Mouse (Mus musculus) kidney, embryonic 15.5 days (tissue): ENCODE data around the gene Oas3. TPM values are rescaled to one million over a fixed set of nuclear protein-coding genes. Genes with fewer than 3 reads are reported as not detected.
A peak's percentile ranks its signal among the peaks of the same experiment; 100 is the strongest.

Experiments used
- ATAC-seq: fragments of 200-750 bp; cut with Nextera tagmentation; replicated peaks from 2 replicates; pipeline ENCODE4 v1.8.0; 2017; ENCODE audit warnings: moderate TSS enrichment; ENCODE audit not compliant: low FRiP score
- H3K27ac ChIP-seq: fragments of 300-500 bp; sonication (generic); 2 replicates; pipeline ENCODE4 v1.5.1; 2015; ENCODE audit warnings: mild to moderate bottlenecking, inconsistent platforms
- H3K27me3 ChIP-seq: fragments of 300-500 bp; sonication (generic); 2 replicates; pipeline ENCODE4 v1.6.1; 2015; ENCODE audit warnings: inconsistent platforms
- H3K36me3 ChIP-seq: fragments of 300-500 bp; sonication (generic); 2 replicates; pipeline ENCODE4 v1.6.1; 2015; ENCODE audit warnings: inconsistent platforms
- H3K4me1 ChIP-seq: fragments of 300-500 bp; sonication (generic); 2 replicates; pipeline ENCODE4 v1.6.1; 2015; ENCODE audit warnings: inconsistent platforms
- H3K4me2 ChIP-seq: fragments of 300-500 bp; sonication (generic); 2 replicates; pipeline ENCODE4 v1.6.1; 2015; ENCODE audit warnings: moderate library complexity, mild to moderate bottlenecking, inconsistent platforms
- H3K4me3 ChIP-seq: fragments of 300-500 bp; sonication (generic); replicated peaks from 2 replicates; pipeline ENCODE4 v1.5.1; 2015; ENCODE audit warnings: mild to moderate bottlenecking, inconsistent platforms
- H3K9ac ChIP-seq: fragments of 300-500 bp; sonication (generic); 2 replicates; pipeline ENCODE4 v1.6.1; 2015; ENCODE audit warnings: mild to moderate bottlenecking, inconsistent platforms
- H3K9me3 ChIP-seq: fragments of 300-500 bp; sonication (generic); replicated peaks from 2 replicates; pipeline ENCODE4 v1.6.1; 2016; ENCODE audit warnings: inconsistent platforms
- WGBS: fragments of 180-500 bp; shearing (Covaris S2); methylation state at CpG from one replicate; pipeline ENCODE4 v1.1.7; 2015; ENCODE audit warnings: mixed read lengths; 5-methylcytosine and 5-hydroxymethylcytosine counted together
- polyA plus RNA-seq: library from polyadenylated mRNA; unstranded; fragments of >200 nt; fragmentation: Nextera tagmentation; extraction: Ambion mirVana; gene quantifications from 2 replicates; pipeline ENCODE4 v1.2.1, GENCODE M21; 2015

Oas3 gene
- polyA plus RNA-seq, 1 experiment from 2014 or later = 0.18 TPM

DNA sequence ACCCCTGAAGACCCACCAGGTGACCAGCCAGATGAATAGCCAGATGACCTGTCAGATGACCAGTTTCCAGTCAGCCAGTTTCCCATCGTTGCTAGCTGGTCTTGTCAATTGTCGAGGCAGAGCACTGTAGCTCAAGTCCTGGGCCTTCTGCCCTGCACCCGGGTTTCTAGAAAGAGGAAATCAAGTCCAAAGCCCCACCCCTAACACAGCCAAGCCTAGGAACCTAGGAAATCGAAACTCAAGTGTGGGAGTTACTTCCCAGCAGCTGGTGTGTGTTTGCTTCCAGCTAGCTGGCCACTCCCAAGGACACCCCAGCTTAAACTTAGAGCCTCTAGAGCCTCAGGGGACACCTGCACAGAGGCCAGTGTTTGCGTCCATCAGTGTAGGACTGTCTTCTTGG lies 27.8 kb downstream of the Oas3 start, which contains the start of gene Oas2:
Gene Oas2 (minus strand): TSS at position 166 of the 400 bp plus-strand sequence.
- Histone ChIP-seq H3K4me3 (no peak within 1 kb of the TSS), H3K27ac (no peak within 1 kb of the TSS), H3K9ac (no peak within 1 kb of the TSS), H3K27me3 (peaks cover 11% of the 10 kb centered on the region; the same call in 1 of the 2 replicates), H3K9me3 (no peaks in the 10 kb centered on the region), H3K36me3 (no peaks in the 10 kb centered on the region), H3K4me2 (no peak within 1 kb of the TSS), H3K4me1 (no peaks in the 10 kb centered on the region)
- 38% methylated on average over 5 of the region's 5 CpGs for WGBS
- no peak for ATAC-seq

DNA sequence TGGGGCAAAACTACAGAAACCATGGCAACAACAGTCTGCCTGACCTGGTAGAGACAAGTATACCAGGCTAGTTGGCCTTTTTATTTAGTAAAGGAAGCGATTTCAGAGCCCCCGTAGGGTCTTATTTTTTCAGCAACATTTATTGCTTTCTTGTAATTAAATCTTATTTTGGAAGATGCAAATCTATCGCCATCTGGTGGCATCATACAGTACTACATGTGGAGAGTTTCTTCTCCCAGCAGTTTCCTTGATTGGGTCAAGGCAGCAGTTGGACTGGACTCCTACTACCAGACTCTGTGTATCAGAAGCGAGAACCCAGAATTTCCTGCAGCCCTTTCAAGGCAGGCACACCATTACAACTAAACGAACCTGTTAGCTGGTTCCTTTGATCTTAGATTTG lies 31.0 kb downstream of the Oas3 start:
- 2% methylated on average over 5 of the region's 5 CpGs for WGBS

GRCm38 (mm10) chr5:120742125-120742524 lies 35.3 kb downstream of the Oas3 start:
- no peak overlapping the region for H3K4me2 ChIP-seq
- no peaks in the 10 kb centered on the region for H3K36me3 ChIP-seq
- no peak overlapping the region for H3K9ac ChIP-seq
- H3K27me3 ChIP-seq = peaks cover 23% of the 10 kb centered on the region; the same call in 1 of the 2 replicates
- no peak overlapping the region for H3K27ac ChIP-seq
- H3K4me1 ChIP-seq = no peaks in the 10 kb centered on the region
- no peaks in the 10 kb centered on the region for H3K9me3 ChIP-seq
- WGBS = 35% methylated on average over 4 of the region's 4 CpGs
- ATAC-seq = no peak
- no peak overlapping the region for H3K4me3 ChIP-seq

More for the DNA sequence above, 31.0 kb downstream of the Oas3 start:
- no peaks in the 10 kb centered on the region for H3K4me1 ChIP-seq
- ATAC-seq = no peak
- no peak overlapping the region for H3K4me3 ChIP-seq
- peaks cover 21% of the 10 kb centered on the region; the same call in 1 of the 2 replicates for H3K27me3 ChIP-seq
- H3K27ac ChIP-seq = no peak overlapping the region
- H3K9me3 ChIP-seq = no peaks in the 10 kb centered on the region
- H3K4me2 ChIP-seq = no peak overlapping the region
- no peaks in the 10 kb centered on the region for H3K36me3 ChIP-seq
- H3K9ac ChIP-seq = no peak overlapping the region

- no peaks in the 10 kb centered on the region for H3K9me3 ChIP-seq
- WGBS = 74% methylated on average over 14 of the region's 14 CpGs
- peaks cover 7% of the 10 kb centered on the region; the same call in 1 of the 2 replicates for H3K27me3 ChIP-seq
- no peak overlapping the region for H3K27ac ChIP-seq
- no peak overlapping the region for H3K9ac ChIP-seq
- no peak for ATAC-seq
- H3K4me2 ChIP-seq = no peak overlapping the region
- H3K4me1 ChIP-seq = no peaks in the 10 kb centered on the region
- H3K36me3 ChIP-seq = no peaks in the 10 kb centered on the region
- H3K4me3 ChIP-seq = no peak overlapping the region
Observed at GRCm38 (mm10) chr5:120734380-120734990, 43.0 kb downstream of the Oas3 start.

GRCm38 (mm10) chr5:120733696-120734095 lies 43.8 kb downstream of the Oas3 start:
- Histone ChIP-seq H3K36me3 (no peaks in the 10 kb centered on the region), H3K9me3 (no peaks in the 10 kb centered on the region), H3K4me1 (no peaks in the 10 kb centered on the region), H3K27me3 (peaks cover 7% of the 10 kb centered on the region; the same call in 1 of the 2 replicates), H3K27ac (no peak overlapping the region), H3K4me3 (no peak overlapping the region), H3K4me2 (no peak overlapping the region), H3K9ac (no peak overlapping the region)
- WGBS = 90% methylated on average over 3 of the region's 3 CpGs
- no peak for ATAC-seq

- Histone ChIP-seq H3K9ac (no peak overlapping the region), H3K4me1 (no peaks in the 10 kb centered on the region), H3K4me3 (no peak overlapping the region), H3K4me2 (no peak overlapping the region), H3K27me3 (peaks cover 7% of the 10 kb centered on the region; the same call in 1 of the 2 replicates), H3K27ac (no peak overlapping the region), H3K36me3 (no peaks in the 10 kb centered on the region), H3K9me3 (no peaks in the 10 kb centered on the region)
- WGBS = 75% methylated on average over 1 of the region's 1 CpGs
- no peak for ATAC-seq
Observed at GRCm38 (mm10) chr5:120732740-120733139, 44.7 kb downstream of the Oas3 start.

DNA sequence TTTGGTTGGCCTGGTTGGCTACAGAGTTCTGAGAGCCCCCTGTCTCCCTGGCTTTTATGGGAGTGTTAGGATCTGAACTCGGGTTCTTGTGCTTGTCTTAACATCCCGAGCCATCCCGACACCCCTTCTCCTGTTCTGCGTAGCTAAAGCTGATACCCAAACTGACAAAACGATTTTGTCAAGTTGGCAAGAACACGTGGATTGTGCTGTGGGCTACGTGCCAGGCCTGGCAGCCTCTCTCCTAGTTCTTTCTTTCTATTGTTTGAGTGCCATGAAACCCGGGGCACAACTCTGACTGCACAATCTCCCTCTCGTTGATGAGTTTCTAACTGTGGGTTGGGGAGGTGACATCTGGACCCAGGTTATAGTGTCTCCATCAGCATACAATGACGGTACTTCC lies 48.1 kb downstream of the Oas3 start:
- no peak overlapping the region for H3K4me3 ChIP-seq
- no peaks in the 10 kb centered on the region for H3K36me3 ChIP-seq
- H3K4me1 ChIP-seq = no peaks in the 10 kb centered on the region
- WGBS = 83% methylated on average over 10 of the region's 10 CpGs
- no peaks in the 10 kb centered on the region for H3K9me3 ChIP-seq
- H3K9ac ChIP-seq = no peak overlapping the region
- H3K27ac ChIP-seq = no peak overlapping the region
- no peak for ATAC-seq
- H3K27me3 ChIP-seq = peaks cover 4% of the 10 kb centered on the region; the same call in 1 of the 2 replicates
- no peak overlapping the region for H3K4me2 ChIP-seq

GRCm38 (mm10) chr5:120725811-120726455 lies 51.5 kb downstream of the Oas3 start:
- peaks cover under 1% of the 10 kb centered on the region; the same call in 1 of the 2 replicates for H3K27me3 ChIP-seq
- H3K9ac ChIP-seq = no peak overlapping the region
- H3K4me3 ChIP-seq = no peak overlapping the region
- no peak overlapping the region for H3K27ac ChIP-seq
- no peak overlapping the region for H3K4me2 ChIP-seq
- no peaks in the 10 kb centered on the region for H3K36me3 ChIP-seq
- ATAC-seq = no peak
- 57% methylated on average over 12 of the region's 12 CpGs for WGBS
- H3K9me3 ChIP-seq = no peaks in the 10 kb centered on the region
- no peaks in the 10 kb centered on the region for H3K4me1 ChIP-seq

DNA sequence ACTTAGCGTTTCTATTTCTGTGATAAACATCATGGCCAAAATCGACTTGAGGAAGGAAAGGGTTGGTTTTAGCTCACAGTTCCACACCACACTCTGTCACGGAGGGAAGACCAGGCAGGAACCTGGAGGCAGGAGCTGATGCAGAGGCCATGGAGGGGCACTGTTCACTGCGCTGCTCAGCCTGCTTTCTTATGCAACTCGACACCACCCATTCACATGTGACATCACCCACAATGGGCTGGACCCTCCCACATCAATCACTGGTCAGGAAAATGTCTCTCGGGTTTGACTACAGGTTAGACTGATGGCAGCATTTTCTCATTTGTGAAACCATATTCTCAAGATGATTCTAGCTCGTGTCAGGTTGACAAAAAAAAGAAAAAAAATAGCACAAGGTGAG lies 56.5 kb downstream of the Oas3 start:
- H3K4me2 ChIP-seq = no peak overlapping the region
- H3K4me1 ChIP-seq = peaks cover 8% of the 10 kb centered on the region
- no peak overlapping the region for H3K9ac ChIP-seq
- no peak overlapping the region for H3K4me3 ChIP-seq
- ATAC-seq = no peak
- H3K9me3 ChIP-seq = no peaks in the 10 kb centered on the region
- H3K36me3 ChIP-seq = no peaks in the 10 kb centered on the region
- H3K27me3 ChIP-seq = no peaks in the 10 kb centered on the region
- 56% methylated on average over 7 of the region's 7 CpGs for WGBS
- H3K27ac ChIP-seq = no peak overlapping the region

DNA sequence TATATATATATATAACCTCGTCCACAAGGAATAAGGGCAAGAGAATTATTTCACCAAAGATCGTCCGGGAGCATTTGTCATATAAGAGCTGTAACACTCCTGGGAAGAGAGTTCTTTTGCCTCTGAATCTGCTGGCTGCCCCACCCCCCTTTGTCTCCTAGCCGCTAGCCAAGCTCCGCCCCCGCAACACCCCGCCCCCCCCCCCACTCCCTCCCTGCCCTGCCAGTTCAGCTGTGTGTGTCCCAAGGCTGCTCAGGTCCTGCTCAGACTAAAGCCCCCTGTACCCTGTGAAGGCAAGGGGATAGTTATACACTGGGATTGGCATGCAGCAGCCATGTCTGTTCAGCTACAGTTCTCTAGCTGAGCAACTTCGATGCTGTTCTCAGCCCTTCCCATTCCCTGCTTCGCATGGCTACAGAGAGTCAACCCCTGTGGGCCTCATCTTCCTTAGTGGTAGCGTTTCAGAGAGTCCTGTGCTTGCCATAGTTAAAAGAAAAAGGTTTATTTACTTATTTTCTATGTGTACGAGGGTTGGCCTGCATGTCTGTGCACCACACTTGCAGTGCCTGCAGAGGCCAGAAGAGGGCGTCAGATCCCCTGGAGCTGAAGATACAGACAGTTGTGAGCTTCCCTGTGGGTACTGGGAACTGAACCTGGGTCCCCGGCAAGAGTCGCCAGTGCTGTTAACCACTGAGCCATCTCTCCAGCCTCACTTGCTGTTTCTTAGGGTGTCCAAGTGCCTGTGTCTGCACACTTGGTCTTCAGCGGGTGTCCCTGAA lies 58.7 kb downstream of the Oas3 start:
- Histone ChIP-seq H3K36me3 (no peaks in the 10 kb centered on the region), H3K4me1 (peaks cover 8% of the 10 kb centered on the region), H3K27me3 (peaks cover 15% of the 10 kb centered on the region), H3K4me2 (no peak overlapping the region), H3K27ac (no peak overlapping the region), H3K4me3 (no peak overlapping the region), H3K9me3 (no peaks in the 10 kb centered on the region), H3K9ac (no peak overlapping the region)
- WGBS = 50% methylated on average over 15 of the region's 15 CpGs
- ATAC-seq = 0 out of 2 replicates have a peak, but pooled peaks have one; percentile 25

GRCm38 (mm10) chr5:120717136-120717535 lies 60.3 kb downstream of the Oas3 start:
- Histone ChIP-seq H3K4me1 (peaks cover 8% of the 10 kb centered on the region), H3K27ac (no peak overlapping the region), H3K4me2 (no peak overlapping the region), H3K27me3 (peaks cover 30% of the 10 kb centered on the region), H3K9me3 (no peaks in the 10 kb centered on the region), H3K4me3 (no peak overlapping the region), H3K9ac (no peak overlapping the region), H3K36me3 (no peaks in the 10 kb centered on the region)
- WGBS = 70% methylated on average over 10 of the region's 10 CpGs
- no peak for ATAC-seq

- Histone ChIP-seq H3K27me3 (peaks cover 58% of the 10 kb centered on the region), H3K4me3 (no peak overlapping the region), H3K27ac (no peak overlapping the region), H3K4me2 (peak overlapping the region; percentile 28), H3K36me3 (no peaks in the 10 kb centered on the region), H3K9ac (no peak overlapping the region), H3K9me3 (no peaks in the 10 kb centered on the region), H3K4me1 (peaks cover 33% of the 10 kb centered on the region)
- WGBS = 4% methylated on average over 16 of the region's 16 CpGs
- no peak for ATAC-seq
Observed at GRCm38 (mm10) chr5:120714314-120714713, 63.1 kb downstream of the Oas3 start.
